Mouse (Mus musculus) small intestine, adult 2 months (tissue): Measurements from ENCODE around the gene Bckdha.

Source experiments
- CTCF ChIP-seq: fragments of 200-500 bp; IDR thresholded peaks from 2 replicates; pipeline ENCODE4 v1.5.1; 2012; ENCODE audit warnings: low read depth, mild to moderate bottlenecking, control low read depth, inconsistent platforms, low read length, moderate library complexity, mixed read lengths; ENCODE audit not compliant: insufficient replicate concordance, insufficient read length; ENCODE audit errors: extremely low read depth
- POLR2A ChIP-seq: fragments of 200-500 bp; IDR thresholded peaks from 2 replicates; pipeline ENCODE4 v1.6.1; 2012; ENCODE audit warnings: low read depth, mild to moderate bottlenecking, control low read depth, inconsistent platforms, low read length, moderate library complexity

DNA sequence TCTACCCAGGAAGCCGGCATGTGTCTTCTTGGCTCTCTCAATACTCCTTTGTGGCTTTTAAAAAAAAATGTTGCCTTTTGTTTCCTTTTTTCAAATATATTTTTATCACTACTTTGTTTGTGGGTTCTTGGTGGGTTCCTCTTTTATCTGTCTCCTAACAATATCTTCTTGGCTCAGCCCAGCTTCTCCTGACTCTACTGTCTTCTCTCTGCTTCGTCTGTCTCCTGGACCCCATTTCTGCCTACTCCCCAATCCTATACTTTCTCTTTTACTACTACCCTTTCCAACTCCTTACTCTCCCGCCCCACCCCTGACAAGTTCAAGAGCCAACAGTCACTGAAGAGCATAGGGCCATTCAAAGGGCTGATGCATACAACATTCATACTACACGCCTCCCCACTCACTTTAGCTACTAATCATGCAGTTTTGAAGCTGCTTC, 52.1 kb downstream of the Bckdha start:
- TF ChIP-seq CTCF, result no peak
- no peak for TF ChIP-seq POLR2A
